Mouse (Mus musculus) adrenal gland, adult 8-10 months (tissue): ENCODE measurements at regions not wholly inside any gene's neighbourhood (a gene's known extent, or its start where the extent isn't known, plus 50 kb on each side); places are given as distances from the start of the nearest gene placed in this dataset.

Experiments
- DNase-seq: peaks from one replicate; pipeline ENCODE4 v3.0.0; 2022

DNA sequence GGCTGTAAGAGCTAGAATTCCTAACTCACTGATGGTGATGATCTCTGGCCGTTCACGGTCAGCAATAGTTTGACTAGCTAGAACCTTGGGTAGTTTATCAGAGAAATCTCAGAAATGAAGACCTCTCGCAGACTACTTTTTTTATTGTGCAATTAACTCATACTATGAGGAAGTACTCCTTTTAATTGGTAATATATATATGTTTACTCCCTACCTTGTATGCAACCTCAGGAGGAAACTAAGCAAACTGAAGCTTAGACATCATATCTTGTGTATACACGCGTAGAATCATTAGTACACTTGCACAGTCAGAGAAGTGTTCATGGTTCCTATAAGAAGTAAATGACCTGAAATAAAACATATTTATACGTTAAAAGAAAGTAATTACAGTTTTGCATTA is 157.2 kb downstream of the Gm11146 start:
- no peak for DNase-seq

DNA sequence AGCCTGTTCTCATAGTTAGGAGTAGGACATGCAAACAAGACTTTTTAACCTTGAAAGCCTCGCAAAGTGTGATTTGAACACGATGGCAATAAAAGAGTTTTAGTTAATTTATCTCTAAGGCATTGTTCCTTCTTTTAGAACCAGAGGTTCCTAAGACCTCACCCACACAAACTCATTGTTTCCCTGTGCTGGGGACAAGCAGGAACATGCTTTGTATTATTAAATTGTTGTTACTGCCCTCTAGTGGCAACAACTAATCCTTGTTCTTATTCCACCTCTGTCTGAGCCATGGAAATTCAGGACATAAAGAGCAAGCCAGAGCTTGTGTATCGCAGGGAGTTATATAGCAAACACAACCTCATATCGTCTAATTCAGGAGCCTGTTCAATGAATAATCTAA is 157.9 kb downstream of the Gm11146 start:
- no peak for DNase-seq

DNA sequence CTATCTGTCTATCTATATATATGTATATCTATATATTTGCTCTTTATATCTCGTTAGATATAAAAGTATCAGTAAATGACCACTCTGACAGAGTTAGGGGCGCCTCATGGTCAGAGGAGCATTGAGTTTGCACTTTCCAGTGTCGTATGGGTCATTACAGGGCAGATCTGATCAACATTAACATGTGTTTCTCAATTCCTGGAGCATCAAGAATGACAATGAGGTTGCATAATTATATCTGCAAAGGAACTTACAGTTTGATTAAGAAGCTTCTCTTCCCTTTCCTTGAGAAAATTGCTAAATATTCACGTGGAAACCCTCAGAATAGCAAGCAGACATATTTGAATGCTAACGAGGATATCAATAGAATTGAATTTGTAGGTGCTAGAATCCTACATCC is 158.6 kb downstream of the Gm11146 start:
- no peak for DNase-seq

GRCm38 (mm10) chr16:77442866-77443265 is 159.0 kb downstream of the Gm11146 start:
- no peak for DNase-seq

GRCm38 (mm10) chr16:77431345-77431744 is 170.5 kb downstream of the Gm11146 start:
- DNase-seq = no peak

- DNase-seq = no peak
These were observed 179.2 kb downstream of the Gm11146 start for GRCm38 (mm10) chr16:77422385-77423363.

- DNase-seq = no peak
These were observed 180.3 kb downstream of the Gm11146 start for GRCm38 (mm10) chr16:77421591-77422024.

DNA sequence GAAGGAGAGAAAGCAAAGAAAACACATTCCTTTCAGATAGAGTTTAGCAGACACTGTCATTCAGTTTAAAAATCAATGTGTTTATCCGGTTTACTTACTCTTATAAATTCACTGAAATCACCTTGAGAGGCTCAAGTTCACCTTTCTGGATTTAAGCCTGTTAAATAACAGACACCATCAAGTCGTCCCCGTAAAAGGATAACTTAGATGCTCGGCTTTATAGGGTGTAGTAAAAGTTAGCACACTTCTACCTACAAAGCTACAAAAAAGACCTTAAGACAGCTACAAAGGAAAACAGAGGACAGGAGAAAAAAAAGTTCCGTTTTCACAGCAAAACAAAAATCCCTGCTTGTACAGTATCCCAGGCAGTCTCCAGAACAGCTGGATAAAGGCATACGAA is 180.9 kb downstream of the Gm11146 start:
- DNase-seq = no peak

- no peak for DNase-seq
These were observed 181.6 kb downstream of the Gm11146 start for GRCm38 (mm10) chr16:77420136-77420860.

DNA sequence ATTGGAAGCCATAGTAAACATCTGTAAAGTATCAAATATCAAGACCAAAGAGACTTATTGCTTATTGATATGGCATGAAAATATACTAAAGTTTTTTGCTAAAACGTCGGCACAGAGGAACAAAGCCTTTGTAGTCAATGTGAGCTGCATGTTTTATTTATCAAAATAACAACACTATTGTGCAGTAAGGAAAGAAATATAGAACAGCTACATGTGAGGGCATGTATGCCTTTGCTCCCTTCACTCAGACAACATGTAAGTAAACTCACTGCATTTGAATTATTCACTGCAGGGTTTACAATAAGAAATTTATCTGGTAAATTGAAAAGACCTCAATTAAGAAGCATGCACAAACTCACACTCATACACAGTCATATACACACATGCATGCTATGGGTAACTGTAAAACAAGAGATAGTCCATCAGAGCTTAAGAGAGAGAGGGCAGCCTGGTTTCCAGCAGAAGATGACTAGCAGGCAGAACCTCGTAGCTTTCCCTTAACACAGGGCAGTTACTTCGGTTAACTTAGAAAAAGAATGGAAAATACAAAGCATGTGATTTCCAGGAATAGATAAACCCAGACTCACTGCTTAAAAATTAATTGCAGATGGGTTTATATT is 182.7 kb downstream of the Gm11146 start:
- no peak for DNase-seq

DNA sequence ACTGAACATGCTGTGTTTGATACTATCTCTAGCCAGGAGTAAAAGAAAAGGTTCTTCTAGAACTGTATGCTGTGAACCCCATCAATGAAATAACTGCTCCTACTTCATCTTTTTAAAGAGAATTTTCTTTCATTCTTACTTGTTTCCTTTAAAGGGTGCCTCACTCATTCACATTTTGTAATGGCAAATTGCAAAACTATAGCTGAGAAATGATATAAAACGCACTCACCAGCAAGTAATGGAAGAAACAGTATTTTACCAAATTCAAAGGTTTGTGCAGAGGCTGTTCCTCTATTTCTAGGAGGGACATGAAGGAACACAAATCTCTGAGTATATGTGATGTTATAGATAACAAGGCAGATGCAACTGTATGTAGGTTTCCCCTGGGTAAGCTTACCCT is 183.4 kb downstream of the Gm11146 start:
- no peak for DNase-seq

- no peak for DNase-seq
These were observed 184.1 kb downstream of the Gm11146 start for GRCm38 (mm10) chr16:77417791-77418190.

DNA sequence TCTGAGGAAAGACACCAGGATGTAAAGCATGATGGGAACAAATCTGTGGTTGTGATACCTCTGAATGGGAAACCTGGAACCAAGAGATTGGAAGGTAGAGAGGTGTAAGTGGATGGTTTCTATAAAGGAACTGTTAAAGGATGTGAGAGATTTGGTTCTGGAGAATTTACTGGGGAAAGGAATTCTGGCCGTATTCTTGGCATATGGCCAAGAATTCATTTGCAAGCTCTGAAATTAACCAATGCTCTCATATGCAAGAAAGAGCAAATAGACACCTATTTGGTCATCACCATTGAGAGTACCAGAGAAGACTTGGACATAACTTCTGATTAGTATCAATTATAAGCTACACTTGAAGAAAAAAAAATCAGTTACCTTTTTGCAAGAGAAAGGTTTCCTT is 187.3 kb downstream of the Gm11146 start:
- DNase-seq = no peak

DNA sequence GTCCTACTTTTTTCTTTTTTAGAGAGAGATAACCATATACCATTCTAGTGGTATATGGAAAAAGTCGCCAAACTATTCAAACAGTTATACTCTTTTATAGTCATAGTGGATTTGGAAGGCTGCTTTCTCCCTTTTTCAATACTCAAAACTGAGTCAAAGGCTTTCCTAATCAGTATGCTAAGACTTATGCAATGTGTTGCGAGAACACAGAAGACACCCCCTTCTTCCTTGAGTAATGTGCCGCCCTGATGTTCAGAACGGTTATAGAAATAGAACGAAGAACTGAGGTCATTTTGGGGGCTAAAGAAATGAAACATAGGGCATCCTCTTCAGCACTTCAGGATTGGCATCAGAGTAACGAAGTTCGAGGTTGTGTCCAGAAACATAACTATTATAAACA is 192.7 kb downstream of the Gm11146 start:
- no peak for DNase-seq

- DNase-seq = no peak
These were observed 194.9 kb downstream of the Gm11146 start for GRCm38 (mm10) chr16:77406999-77407398.

DNA sequence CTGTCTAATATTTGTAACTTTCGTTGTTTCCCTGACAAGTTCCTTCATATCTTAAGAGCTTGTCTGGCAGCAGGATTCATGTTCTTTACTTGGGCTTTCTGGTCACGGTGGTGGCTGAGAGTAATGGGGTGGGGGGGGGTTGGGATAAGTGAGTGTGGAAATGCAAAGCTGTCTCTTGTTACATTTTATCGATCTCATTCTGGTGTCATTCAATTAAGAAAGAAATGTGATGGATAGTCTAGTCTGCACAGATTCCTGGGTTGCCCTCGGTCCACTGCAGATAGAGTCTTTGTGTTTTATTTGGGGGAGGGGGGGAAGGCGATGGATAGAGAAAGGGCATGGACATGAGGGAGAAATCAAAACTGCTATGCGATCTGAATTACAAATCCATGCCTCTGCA is 196.0 kb downstream of the Gm11146 start:
- no peak for DNase-seq

- DNase-seq = no peak
These were observed 196.6 kb downstream of the Gm11146 start for GRCm38 (mm10) chr16:77405181-77405818.

DNA sequence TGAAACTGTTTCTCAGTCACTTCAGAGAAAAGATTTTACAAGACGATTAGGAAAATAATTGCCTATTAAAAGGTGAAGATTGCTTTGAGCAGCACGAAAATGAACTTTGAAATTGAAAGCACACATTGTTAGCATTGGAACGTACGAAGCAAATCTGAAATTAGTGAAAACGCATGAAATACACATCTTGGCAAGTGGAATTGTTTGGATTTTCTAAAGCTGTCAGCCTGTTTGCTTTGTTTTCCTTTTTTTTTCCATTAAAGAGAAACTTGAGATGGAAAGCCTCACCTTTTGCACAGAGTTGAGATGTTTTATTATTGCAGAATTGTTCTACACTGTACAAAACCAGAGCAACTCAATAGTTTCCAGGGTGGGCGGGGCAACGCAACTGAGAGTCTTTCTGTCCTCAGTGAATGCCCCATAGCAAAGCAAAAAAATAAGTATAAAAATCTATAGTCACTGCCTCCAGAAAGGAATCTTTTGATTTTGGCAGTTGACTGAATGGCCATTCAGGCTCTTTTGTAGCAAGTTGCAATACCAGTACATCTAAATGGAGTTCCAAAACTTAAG is 199.1 kb downstream of the Gm11146 start:
- DNase-seq = no peak

DNA sequence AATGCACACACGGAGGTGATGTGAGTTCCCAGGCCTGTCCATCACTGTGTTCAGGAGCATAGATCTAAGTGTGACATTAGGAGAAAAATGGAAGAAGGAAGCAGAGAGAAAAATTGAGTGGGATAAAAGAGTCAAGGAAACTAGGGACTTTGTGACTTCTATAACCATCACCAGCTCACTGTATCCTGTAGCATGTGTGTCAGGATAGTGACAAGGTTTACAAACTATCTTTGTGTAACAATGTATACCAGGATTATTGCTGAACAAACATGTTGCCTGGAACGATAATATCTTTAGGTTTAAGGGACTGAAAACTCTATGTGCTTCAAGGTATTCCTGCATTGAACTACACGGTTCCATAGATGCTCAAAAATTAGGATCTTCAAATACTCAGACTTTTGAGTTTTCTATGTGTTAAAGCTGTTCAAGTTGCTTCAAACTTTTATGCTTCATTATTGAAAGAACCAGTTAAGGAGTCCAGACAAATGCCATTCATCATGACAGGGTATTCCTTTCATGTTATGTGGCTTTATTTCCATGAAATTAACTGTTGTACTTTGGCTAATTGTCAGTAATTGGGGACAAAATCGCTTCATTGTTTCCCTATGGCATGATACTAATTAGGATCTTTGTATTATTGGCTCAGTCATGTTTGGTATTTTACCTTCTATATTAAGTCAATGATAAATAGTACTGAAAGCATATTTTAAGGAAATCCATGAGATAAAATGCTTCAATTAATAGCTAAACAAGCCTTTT is 200.5 kb downstream of the Gm11146 start:
- no peak for DNase-seq

DNA sequence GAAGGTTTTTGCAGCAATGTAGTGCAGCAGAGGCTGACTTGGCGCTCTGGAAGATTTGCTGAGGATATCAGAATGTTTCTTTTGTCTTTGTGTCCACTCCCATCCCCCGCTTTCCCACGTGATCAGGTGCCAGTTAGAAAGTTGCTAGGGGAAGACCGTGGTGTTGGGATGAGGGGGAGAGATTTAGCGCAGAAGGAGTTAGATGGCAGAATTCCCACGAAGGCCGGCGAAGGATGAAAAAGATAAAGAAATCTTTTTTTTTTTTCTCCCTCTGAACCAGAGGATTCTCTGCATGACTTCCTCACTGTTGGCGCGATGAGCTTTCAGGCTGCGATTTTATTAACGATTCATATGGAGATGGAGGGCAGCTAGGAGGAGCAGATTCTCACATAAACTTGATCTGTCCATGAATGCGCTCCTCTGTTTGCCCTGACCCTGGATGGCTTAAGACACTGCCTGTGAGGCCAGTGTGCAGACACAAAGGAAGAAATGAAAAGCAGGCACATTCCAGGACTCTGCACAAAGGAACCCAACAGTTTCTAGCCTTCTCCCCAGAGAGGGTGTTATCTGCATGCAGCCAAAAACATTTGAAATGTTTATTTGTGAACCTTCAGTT is 201.5 kb downstream of the Gm11146 start:
- DNase-seq = peak; percentile 32

GRCm38 (mm10) chr16:77399846-77400275 is 202.0 kb downstream of the Gm11146 start:
- no peak for DNase-seq
